Mouse (Mus musculus) spleen, adult 2 months (tissue): ENCODE data around the gene Jpt1.

Experiments
- CTCF ChIP-seq: fragments of 200-500 bp; IDR thresholded peaks from 2 replicates; pipeline ENCODE4 v1.5.1; 2011; ENCODE audit warnings: mild to moderate bottlenecking, inconsistent platforms; ENCODE audit not compliant: insufficient read depth, insufficient read length, insufficient replicate concordance; ENCODE audit errors: extremely low read depth
- POLR2A ChIP-seq: fragments of 200-500 bp; IDR thresholded peaks from 2 replicates; pipeline ENCODE4 v1.6.1; 2011; ENCODE audit warnings: low read depth, low read length, inconsistent platforms

DNA sequence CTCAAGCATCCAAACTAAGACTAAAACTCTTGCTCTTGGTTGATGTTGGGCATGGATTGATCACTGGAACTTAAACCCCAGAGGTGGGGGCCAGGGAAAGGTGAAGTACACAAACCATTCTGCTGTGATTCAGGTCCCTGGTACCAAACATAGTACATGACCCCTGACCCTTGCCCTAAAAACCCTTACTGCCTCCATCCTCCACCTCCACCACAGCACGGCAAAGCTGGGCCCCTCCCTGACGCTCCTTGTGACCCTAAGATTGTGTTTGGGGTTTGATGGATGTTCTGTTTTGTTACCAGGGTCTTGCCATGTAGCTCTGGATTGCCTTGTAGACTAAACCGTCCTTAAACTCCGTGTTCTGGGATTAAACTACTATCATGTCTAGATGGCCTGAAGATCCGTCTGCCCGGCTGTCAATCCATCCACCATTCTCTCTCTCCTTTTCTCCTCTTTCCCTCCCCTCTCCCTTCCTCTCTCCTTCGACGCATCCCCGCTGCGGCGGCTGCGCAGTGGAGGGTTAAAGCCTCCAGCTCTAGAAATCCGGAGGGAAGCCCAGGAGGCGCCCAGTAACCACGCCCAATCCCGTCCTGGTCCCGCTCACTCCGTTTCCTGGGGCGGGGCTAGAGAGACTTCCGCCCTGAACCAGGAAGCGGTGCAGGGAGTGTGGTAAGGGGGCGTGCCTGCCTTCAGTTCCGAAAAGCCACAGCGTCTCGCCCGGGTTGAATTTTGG, 39.0 kb downstream of the Jpt1 start, which contains the start of gene Armc7:
- peak; percentile 30 for TF ChIP-seq POLR2A
- TF ChIP-seq CTCF = no peak
